Mouse (Mus musculus) heart, adult 2 months (tissue): Measurements from ENCODE around the gene Evl. TPM values are rescaled to one million over a fixed set of nuclear protein-coding genes. Genes with fewer than 3 reads are reported as not detected.

Source experiments
- DNase-seq, 2 experiments: peaks; one replicate each; pipeline ENCODE4 v3.0.0; 2021
- H3K27ac ChIP-seq: fragments of 200-600 bp; 2 replicates; pipeline ENCODE4 v1.8.1; 2022
- H3K27me3 ChIP-seq: fragments of 200-500 bp; 2 replicates; pipeline ENCODE4 v1.6.1; 2012; ENCODE audit warnings: mild to moderate bottlenecking, low read length, inconsistent platforms, mixed read lengths; ENCODE audit not compliant: control insufficient read depth, insufficient read depth
- H3K36me3 ChIP-seq: fragments of 200-500 bp; 2 replicates; pipeline ENCODE4 v1.6.1; 2012; ENCODE audit warnings: low read length, inconsistent platforms; ENCODE audit not compliant: control insufficient read depth, insufficient read depth
- H3K4me1 ChIP-seq: fragments of 200-500 bp; 2 replicates; pipeline ENCODE4 v1.6.1; 2011; ENCODE audit warnings: low read length; ENCODE audit not compliant: control insufficient read depth, insufficient read depth
- H3K4me3 ChIP-seq: fragments of 200-600 bp; 2 replicates; pipeline ENCODE4 v1.8.1; 2022
- H3K79me2 ChIP-seq: fragments of 200-500 bp; replicated peaks from 2 replicates; pipeline ENCODE4 v1.6.1; 2012; ENCODE audit warnings: mild to moderate bottlenecking, inconsistent platforms, low read length, moderate library complexity, mixed read lengths; ENCODE audit not compliant: control insufficient read depth, insufficient read depth
- H3K9ac ChIP-seq: fragments of 200-500 bp; 2 replicates; pipeline ENCODE4 v1.6.1; 2012; ENCODE audit warnings: low read depth, mild to moderate bottlenecking, control low read depth, inconsistent platforms, low read length, mixed read lengths
- CTCF ChIP-seq: fragments of 200-600 bp; IDR thresholded peaks from 2 replicates; pipeline ENCODE4 v1.8.1; 2022; ENCODE audit warnings: antibody characterized with exemption, mild to moderate bottlenecking, moderate library complexity
- EP300 ChIP-seq: fragments of 200-500 bp; IDR thresholded peaks from 2 replicates; pipeline ENCODE4 v1.6.1; 2011; ENCODE audit warnings: low read depth, low read length, control low read depth; ENCODE audit not compliant: insufficient read depth
- POLR2A ChIP-seq: fragments of 200-500 bp; IDR thresholded peaks from 2 replicates; pipeline ENCODE4 v1.6.1; 2011; ENCODE audit warnings: mild to moderate bottlenecking, low read depth, low read length, control low read depth; ENCODE audit not compliant: insufficient read depth
- WGBS: fragments of 180-500 bp; shearing (Covaris S2); methylation state at CpG from one replicate; pipeline ENCODE4 v1.1.7; 2018; 5-methylcytosine and 5-hydroxymethylcytosine counted together
- intact Hi-C: fragments of 180-260 bp; cut with DNase I; formaldehyde crosslinking; loops from one replicate; pipeline ENCODE4 v1.15.1; 2025
- polyA plus RNA-seq: library from polyadenylated mRNA; depleted of rRNA; stranded (reverse); fragments of >200 nt; gene quantifications from 2 replicates; pipeline ENCODE4 v1.2.3, GENCODE M21; 2012
- total RNA-seq, 2 experiments: library from RNA; stranded (reverse); gene quantifications; 2 replicates each; pipeline ENCODE4 v1.2.3; 2021

Evl gene
- total and polyA plus RNA-seq, 3 experiments: 34.8 to 40.6 (median 36.4) TPM

DNA sequence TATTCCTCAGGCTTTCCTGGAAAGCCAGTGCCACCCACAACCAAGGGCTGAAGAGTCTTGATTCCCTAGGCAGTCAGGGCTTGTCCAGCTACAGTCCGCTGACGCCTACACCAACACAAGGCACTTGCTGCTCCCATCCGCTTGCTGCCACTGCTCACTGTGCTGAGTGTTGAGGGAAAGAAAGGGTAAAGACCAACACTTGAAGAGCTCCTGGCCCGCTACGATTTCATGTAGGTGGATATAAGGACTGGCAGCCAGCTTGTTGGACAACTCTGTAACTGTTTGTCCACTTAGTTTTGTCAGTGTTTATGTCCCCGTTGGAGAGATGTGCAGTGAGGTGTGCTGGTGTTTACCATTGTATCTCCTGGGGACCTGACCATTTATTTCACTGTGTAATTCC, 38.3 kb downstream of the Evl start:
- WGBS: 90% methylated on average over 6 of the region's 6 CpGs

DNA sequence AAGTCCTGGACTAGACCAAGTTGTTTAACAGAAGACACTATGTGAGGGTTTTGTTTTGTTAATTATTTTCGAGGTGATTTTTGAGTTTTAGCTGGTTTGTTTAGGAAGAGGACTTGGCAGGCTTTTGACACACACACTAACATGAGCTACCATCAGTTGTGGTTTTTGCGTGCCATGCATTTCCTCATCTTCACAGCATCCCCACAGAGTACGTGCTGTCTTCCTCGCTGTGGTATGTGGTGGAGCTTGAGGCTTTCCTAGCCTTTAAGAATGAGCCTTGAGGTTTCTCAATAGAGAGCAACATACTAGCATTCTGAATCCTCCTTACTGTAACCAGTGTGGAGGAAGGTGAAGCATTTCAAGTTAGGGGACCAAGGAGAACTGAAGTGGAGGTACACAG, 46.3 kb downstream of the Evl start:
- Histone ChIP-seq H3K9ac (no peak overlapping the region), H3K4me1 (peaks cover 5% of the 10 kb centered on the region), H3K4me3 (no peak overlapping the region), H3K79me2 (peaks cover 2% of the 10 kb centered on the region), H3K36me3 (no peaks in the 10 kb centered on the region), H3K27ac (no peak overlapping the region), H3K27me3 (no peaks in the 10 kb centered on the region)
- intact Hi-C loops: no loop called here
- DNase-seq: no peak
- TF ChIP-seq EP300: no peak
- no peak for TF ChIP-seq POLR2A
- TF ChIP-seq CTCF: no peak
- WGBS: 80% methylated on average over 4 of the region's 4 CpGs

More for the DNA sequence above, 38.3 kb downstream of the Evl start:
- H3K27me3 ChIP-seq: no peaks in the 10 kb centered on the region
- no peak for DNase-seq
- H3K4me1 ChIP-seq: no peaks in the 10 kb centered on the region
- H3K79me2 ChIP-seq: peaks cover 3% of the 10 kb centered on the region; the same call in 1 of the 2 replicates
- intact Hi-C loops: no loop called here
- no peak overlapping the region for H3K27ac ChIP-seq
- H3K9ac ChIP-seq: no peak overlapping the region
- H3K4me3 ChIP-seq: no peak overlapping the region
- no peaks in the 10 kb centered on the region for H3K36me3 ChIP-seq
- TF ChIP-seq POLR2A: no peak
- TF ChIP-seq CTCF: no peak
- TF ChIP-seq EP300: no peak

DNA sequence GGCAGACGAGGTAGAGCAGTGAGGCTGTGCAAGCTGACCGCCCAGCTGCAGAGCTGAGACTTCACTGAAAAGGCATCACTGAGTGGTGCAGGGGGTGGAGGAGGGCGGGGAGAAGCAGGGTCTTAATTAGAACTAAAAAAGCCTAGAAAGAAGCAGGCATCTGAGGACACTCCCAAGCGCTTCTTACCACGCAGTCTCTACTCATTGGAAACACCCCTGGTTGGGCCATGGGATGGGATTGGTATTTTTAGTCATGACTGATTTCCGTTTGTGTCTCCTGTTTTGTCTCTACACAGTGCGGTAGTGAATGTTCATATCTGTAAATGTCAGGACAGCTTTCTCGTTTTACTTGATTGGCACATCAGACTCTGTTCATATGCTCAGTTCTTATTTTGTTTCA, 46.8 kb downstream of the Evl start:
- Histone ChIP-seq H3K9ac (no peak overlapping the region), H3K27me3 (no peaks in the 10 kb centered on the region), H3K4me1 (peaks cover 5% of the 10 kb centered on the region), H3K79me2 (peaks cover 2% of the 10 kb centered on the region), H3K27ac (no peak overlapping the region), H3K4me3 (no peak overlapping the region), H3K36me3 (no peaks in the 10 kb centered on the region)
- intact Hi-C loops: no loop called here
- TF ChIP-seq POLR2A: no peak
- no peak for TF ChIP-seq EP300
- no peak for TF ChIP-seq CTCF
- DNase-seq: no peak
- WGBS: 41% methylated on average over 8 of the region's 8 CpGs

DNA sequence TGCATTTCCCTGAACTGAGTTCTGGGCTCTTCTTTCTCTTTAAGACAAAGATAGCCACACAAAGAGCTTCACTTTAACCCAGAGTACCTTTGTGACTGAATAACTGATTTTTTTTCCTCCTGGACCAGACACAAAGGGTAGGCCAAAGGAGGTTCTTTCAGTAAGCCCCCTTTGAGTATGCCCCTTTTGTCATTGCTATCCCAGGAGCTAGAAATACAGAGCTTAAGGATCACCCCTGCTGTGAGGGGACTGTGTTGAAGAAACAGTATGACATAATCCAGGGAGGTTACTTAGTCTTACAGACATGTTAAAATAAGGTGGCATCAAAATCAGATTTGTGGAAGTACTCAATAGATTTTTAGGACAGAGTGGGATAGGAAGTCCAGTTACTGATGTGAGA, 50.0 kb downstream of the Evl start:
- no peak for TF ChIP-seq EP300
- no peak for TF ChIP-seq POLR2A
- no peak for TF ChIP-seq CTCF
- peaks cover 6% of the 10 kb centered on the region for H3K4me1 ChIP-seq

DNA sequence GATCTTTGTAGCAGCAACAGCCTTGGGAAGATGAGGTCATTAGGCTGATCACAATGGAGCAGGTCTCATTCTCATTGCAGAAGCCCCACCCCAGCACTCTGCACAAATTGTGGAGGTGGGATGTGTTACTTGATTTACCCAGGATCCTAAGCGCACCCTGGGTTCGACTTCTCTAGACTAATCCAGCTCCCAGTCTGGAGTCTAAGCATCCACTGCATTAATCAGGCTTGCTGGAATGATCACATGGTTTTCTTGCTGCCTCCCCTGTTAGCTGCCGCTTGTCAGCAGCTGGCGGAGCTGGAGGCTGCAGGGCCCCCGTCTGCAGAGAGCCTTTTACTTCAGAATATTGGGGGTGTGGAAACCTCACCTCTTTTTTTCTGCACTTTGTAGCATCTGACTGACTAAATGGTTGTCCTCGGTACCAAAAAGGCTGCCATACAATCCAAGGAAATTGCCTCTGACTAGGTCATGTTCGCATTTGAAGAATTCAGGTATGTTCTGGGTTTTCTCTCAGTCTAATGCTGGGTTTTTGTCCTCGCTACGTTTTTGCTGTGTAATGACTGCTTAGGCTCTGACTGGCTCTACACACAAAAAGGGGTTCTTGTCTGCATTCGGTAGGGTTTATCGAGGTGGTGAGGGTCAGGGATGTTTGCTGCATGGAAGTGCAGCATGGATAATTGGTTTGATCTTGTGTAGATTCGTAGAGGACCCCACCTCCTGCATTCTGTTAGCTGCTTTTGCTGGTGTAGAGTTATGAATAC, 51.2 kb downstream of the Evl start:
- Histone ChIP-seq H3K27ac (no peak overlapping the region), H3K36me3 (no peaks in the 10 kb centered on the region), H3K4me3 (no peak overlapping the region), H3K79me2 (peaks cover 2% of the 10 kb centered on the region; the same call in 1 of the 2 replicates), H3K27me3 (no peaks in the 10 kb centered on the region), H3K9ac (no peak overlapping the region), H3K4me1 (peaks cover 8% of the 10 kb centered on the region)
- TF ChIP-seq EP300: no peak
- no peak for TF ChIP-seq POLR2A
- no peak for TF ChIP-seq CTCF
- DNase-seq: no peak
- intact Hi-C loops: no loop called here
- 64% methylated on average over 12 of the region's 12 CpGs for WGBS

More for the DNA sequence above, 50.0 kb downstream of the Evl start:
- DNase-seq: no peak
- Histone ChIP-seq H3K79me2 (peaks cover 2% of the 10 kb centered on the region; the same call in 1 of the 2 replicates), H3K27me3 (no peaks in the 10 kb centered on the region), H3K9ac (no peak overlapping the region), H3K4me3 (no peak overlapping the region), H3K36me3 (no peaks in the 10 kb centered on the region), H3K27ac (no peak overlapping the region)
- intact Hi-C loops: no loop called here

DNA sequence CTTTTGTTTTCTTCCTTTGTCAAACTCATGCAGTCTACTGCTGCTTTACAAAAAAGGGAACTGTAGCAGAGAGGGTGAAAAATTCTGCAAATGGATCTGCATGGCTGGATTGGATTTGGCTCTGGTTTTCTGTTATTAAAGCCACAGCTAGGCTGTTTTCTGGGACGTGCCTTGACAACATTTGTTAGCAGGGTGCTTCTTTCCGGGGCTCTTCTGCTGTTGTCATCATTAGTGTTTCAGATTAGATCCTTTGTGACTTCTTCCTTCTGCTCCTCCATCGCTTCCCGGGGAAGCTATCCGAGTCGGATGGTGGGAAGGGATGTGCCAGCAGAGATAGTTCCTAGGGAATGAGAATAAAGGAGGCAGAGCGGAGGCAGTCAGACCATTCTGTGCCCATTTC, 51.8 kb downstream of the Evl start:
- H3K9ac ChIP-seq: no peak overlapping the region
- H3K27ac ChIP-seq: no peak overlapping the region
- TF ChIP-seq POLR2A (no peak), CTCF (no peak), EP300 (no peak)
- H3K79me2 ChIP-seq: no peaks in the 10 kb centered on the region
- H3K4me1 ChIP-seq: peaks cover 3% of the 10 kb centered on the region; the same call in 1 of the 2 replicates
- H3K36me3 ChIP-seq: no peaks in the 10 kb centered on the region
- intact Hi-C loops: no loop called here
- no peaks in the 10 kb centered on the region for H3K27me3 ChIP-seq
- DNase-seq: no peak
- WGBS: 47% methylated on average over 7 of the region's 7 CpGs
- no peak overlapping the region for H3K4me3 ChIP-seq
